Mouse (Mus musculus) limb, embryonic 15.5 days (tissue): Measurements from ENCODE around the gene Adamts15. TPM values are rescaled to one million over a fixed set of nuclear protein-coding genes. Genes with fewer than 3 reads are reported as not detected.

Experiments used
- ATAC-seq: fragments of 200-750 bp; cut with Nextera tagmentation; 2 replicates; pipeline ENCODE4 v1.8.0; 2017; ENCODE audit warnings: low read depth, moderate TSS enrichment; ENCODE audit not compliant: insufficient number of reproducible peaks, low FRiP score, low TSS enrichment
- H3K27ac ChIP-seq: fragments of 300-500 bp; sonication (generic); 2 replicates; pipeline ENCODE4 v1.5.1; 2015; ENCODE audit warnings: moderate library complexity, mild to moderate bottlenecking, inconsistent platforms
- H3K27me3 ChIP-seq: fragments of 300-500 bp; sonication (generic); 2 replicates; pipeline ENCODE4 v1.6.1; 2015; ENCODE audit warnings: inconsistent platforms
- H3K36me3 ChIP-seq: fragments of 300-500 bp; sonication (generic); 2 replicates; pipeline ENCODE4 v1.6.1; 2015; ENCODE audit warnings: inconsistent platforms
- H3K4me1 ChIP-seq: fragments of 300-500 bp; sonication (generic); 2 replicates; pipeline ENCODE4 v1.6.1; 2015; ENCODE audit warnings: inconsistent platforms
- H3K4me2 ChIP-seq: fragments of 300-500 bp; sonication (generic); 2 replicates; pipeline ENCODE4 v1.6.1; 2015; ENCODE audit warnings: mild to moderate bottlenecking, inconsistent platforms
- H3K4me3 ChIP-seq: fragments of 300-500 bp; sonication (generic); 2 replicates; pipeline ENCODE4 v1.5.1; 2015; ENCODE audit warnings: mild to moderate bottlenecking, inconsistent platforms
- H3K9ac ChIP-seq: fragments of 300-500 bp; sonication (generic); 2 replicates; pipeline ENCODE4 v1.6.1; 2015; ENCODE audit warnings: inconsistent platforms
- H3K9me3 ChIP-seq: fragments of 300-500 bp; sonication (generic); 2 replicates; pipeline ENCODE4 v1.6.1; 2016; ENCODE audit warnings: inconsistent platforms
- WGBS: fragments of 180-500 bp; shearing (Covaris S2); methylation state at CpG from one replicate; pipeline ENCODE4 v1.1.7; 2015; 5-methylcytosine and 5-hydroxymethylcytosine counted together
- polyA plus RNA-seq: library from polyadenylated mRNA; unstranded; fragments of >200 nt; fragmentation: Nextera tagmentation; extraction: Ambion mirVana; gene quantifications from 2 replicates; pipeline ENCODE4 v1.2.1, GENCODE M21; 2015

Adamts15 gene
- polyA plus RNA-seq, 1 experiment from 2014 or later, result 26.9 TPM

- no peak for ATAC-seq
- Histone ChIP-seq H3K36me3 (no peaks in the 10 kb centered on the region), H3K9me3 (no peaks in the 10 kb centered on the region), H3K4me3 (peak overlapping the region; percentile 61), H3K27ac (peak overlapping the region; percentile 78; the same call in 1 of the 2 replicates), H3K27me3 (peaks cover 27% of the 10 kb centered on the region), H3K4me2 (peak overlapping the region; percentile 91), H3K4me1 (peaks cover 54% of the 10 kb centered on the region), H3K9ac (no peak overlapping the region)
- 18% methylated on average over 6 of the region's 6 CpGs for WGBS
These were observed 1.5 kb downstream of the Adamts15 start for GRCm38 (mm10) chr9:30920736-30921135.

GRCm38 (mm10) chr9:30919686-30920085 lies 2.6 kb downstream of the Adamts15 start:
- Histone ChIP-seq H3K4me1 (peaks cover 62% of the 10 kb centered on the region), H3K9me3 (no peaks in the 10 kb centered on the region), H3K9ac (no peak overlapping the region), H3K4me3 (peak overlapping the region; percentile 61), H3K36me3 (no peaks in the 10 kb centered on the region), H3K27ac (peak overlapping the region; percentile 78), H3K4me2 (peak overlapping the region; percentile 91), H3K27me3 (peaks cover 27% of the 10 kb centered on the region)
- ATAC-seq, result no peak
- 55% methylated on average over 9 of the region's 9 CpGs for WGBS

GRCm38 (mm10) chr9:30918466-30919356 lies 3.5 kb downstream of the Adamts15 start:
- H3K27me3 ChIP-seq, result peaks cover 27% of the 10 kb centered on the region
- WGBS, result 39% methylated on average over 12 of the region's 12 CpGs
- peak overlapping the region; percentile 91 for H3K4me2 ChIP-seq
- no peaks in the 10 kb centered on the region for H3K36me3 ChIP-seq
- ATAC-seq, result no peak
- H3K4me1 ChIP-seq, result peaks cover 70% of the 10 kb centered on the region
- peak overlapping the region; percentile 78 for H3K27ac ChIP-seq
- peak overlapping the region; percentile 61 for H3K4me3 ChIP-seq
- no peaks in the 10 kb centered on the region for H3K9me3 ChIP-seq
- no peak overlapping the region for H3K9ac ChIP-seq

GRCm38 (mm10) chr9:30916266-30916968 lies 5.8 kb downstream of the Adamts15 start:
- WGBS, result 57% methylated on average over 6 of the region's 6 CpGs

GRCm38 (mm10) chr9:30914241-30914640 lies 8.0 kb downstream of the Adamts15 start:
- peaks cover 20% of the 10 kb centered on the region; the same call in 1 of the 2 replicates for H3K36me3 ChIP-seq
- 65% methylated on average over 2 of the region's 2 CpGs for WGBS
- H3K27ac ChIP-seq, result no peak overlapping the region
- peaks cover 36% of the 10 kb centered on the region for H3K4me1 ChIP-seq
- H3K9me3 ChIP-seq, result no peaks in the 10 kb centered on the region
- H3K4me2 ChIP-seq, result no peak overlapping the region
- H3K27me3 ChIP-seq, result no peaks in the 10 kb centered on the region
- no peak overlapping the region for H3K4me3 ChIP-seq
- no peak for ATAC-seq
- H3K9ac ChIP-seq, result no peak overlapping the region

More at GRCm38 (mm10) chr9:30916266-30916968, 5.8 kb downstream of the Adamts15 start:
- no peaks in the 10 kb centered on the region for H3K9me3 ChIP-seq
- peaks cover 5% of the 10 kb centered on the region; the same call in 1 of the 2 replicates for H3K36me3 ChIP-seq
- no peak overlapping the region for H3K27ac ChIP-seq
- no peak overlapping the region for H3K4me3 ChIP-seq
- peaks cover 11% of the 10 kb centered on the region for H3K27me3 ChIP-seq
- no peak for ATAC-seq
- no peak overlapping the region for H3K9ac ChIP-seq
- H3K4me1 ChIP-seq, result peaks cover 56% of the 10 kb centered on the region
- H3K4me2 ChIP-seq, result 0 out of 2 replicates have a peak overlapping the region, but pooled peaks have one; percentile 0

- Histone ChIP-seq H3K4me2 (no peak overlapping the region), H3K36me3 (peaks cover 25% of the 10 kb centered on the region; the same call in 1 of the 2 replicates), H3K4me1 (peaks cover 28% of the 10 kb centered on the region), H3K27ac (no peak overlapping the region), H3K9ac (no peak overlapping the region), H3K9me3 (no peaks in the 10 kb centered on the region), H3K27me3 (no peaks in the 10 kb centered on the region), H3K4me3 (no peak overlapping the region)
- ATAC-seq, result no peak
- 60% methylated on average over 3 of the region's 3 CpGs for WGBS
These were observed 8.8 kb downstream of the Adamts15 start for GRCm38 (mm10) chr9:30913429-30913828.

- Histone ChIP-seq H3K36me3 (peaks cover 28% of the 10 kb centered on the region), H3K4me1 (peaks cover 27% of the 10 kb centered on the region), H3K27ac (no peak overlapping the region), H3K9ac (no peak overlapping the region), H3K27me3 (no peaks in the 10 kb centered on the region), H3K4me3 (no peak overlapping the region), H3K9me3 (no peaks in the 10 kb centered on the region), H3K4me2 (no peak overlapping the region)
- no peak for ATAC-seq
- 60% methylated on average over 3 of the region's 3 CpGs for whole genome bisulfite sequencing
These were observed 10.1 kb downstream of the Adamts15 start for GRCm38 (mm10) chr9:30912161-30912560.

GRCm38 (mm10) chr9:30910491-30910890 lies 11.8 kb downstream of the Adamts15 start:
- no peak overlapping the region for H3K4me3 ChIP-seq
- H3K27ac ChIP-seq, result no peak overlapping the region
- no peak overlapping the region for H3K9ac ChIP-seq
- no peak for ATAC-seq
- WGBS, result 82% methylated on average over 5 of the region's 5 CpGs
- H3K4me2 ChIP-seq, result no peak overlapping the region
- H3K9me3 ChIP-seq, result no peaks in the 10 kb centered on the region
- H3K27me3 ChIP-seq, result no peaks in the 10 kb centered on the region
- H3K36me3 ChIP-seq, result peaks cover 34% of the 10 kb centered on the region
- peaks cover 25% of the 10 kb centered on the region for H3K4me1 ChIP-seq

- no peak for ATAC-seq
- H3K9me3 ChIP-seq, result no peaks in the 10 kb centered on the region
- H3K4me2 ChIP-seq, result no peak overlapping the region
- H3K9ac ChIP-seq, result no peak overlapping the region
- no peaks in the 10 kb centered on the region for H3K27me3 ChIP-seq
- no peak overlapping the region for H3K4me3 ChIP-seq
- peaks cover 42% of the 10 kb centered on the region for H3K36me3 ChIP-seq
- H3K27ac ChIP-seq, result no peak overlapping the region
- 69% methylated on average over 5 of the region's 5 CpGs for WGBS
- peaks cover 10% of the 10 kb centered on the region for H3K4me1 ChIP-seq
These were observed 13.3 kb downstream of the Adamts15 start for GRCm38 (mm10) chr9:30908973-30909372.

- Histone ChIP-seq H3K4me1 (peaks cover 9% of the 10 kb centered on the region), H3K36me3 (peaks cover 48% of the 10 kb centered on the region), H3K27me3 (no peaks in the 10 kb centered on the region), H3K9ac (no peak overlapping the region), H3K27ac (no peak overlapping the region), H3K9me3 (no peaks in the 10 kb centered on the region), H3K4me2 (no peak overlapping the region), H3K4me3 (no peak overlapping the region)
- 72% methylated on average over 5 of the region's 5 CpGs for WGBS
- ATAC-seq, result no peak
These were observed 14.0 kb downstream of the Adamts15 start for GRCm38 (mm10) chr9:30908296-30908690.

GRCm38 (mm10) chr9:30907677-30908295 lies 14.5 kb downstream of the Adamts15 start:
- no peak overlapping the region for H3K4me3 ChIP-seq
- no peak overlapping the region for H3K4me2 ChIP-seq
- no peaks in the 10 kb centered on the region for H3K9me3 ChIP-seq
- peaks cover 53% of the 10 kb centered on the region for H3K36me3 ChIP-seq
- ATAC-seq, result no peak
- no peak overlapping the region for H3K9ac ChIP-seq
- H3K27ac ChIP-seq, result peak overlapping the region; percentile 38; the same call in 1 of the 2 replicates
- 42% methylated on average over 5 of the region's 5 CpGs for WGBS
- H3K4me1 ChIP-seq, result peaks cover 9% of the 10 kb centered on the region
- no peaks in the 10 kb centered on the region for H3K27me3 ChIP-seq
